Mouse (Mus musculus) E14TG2a.4 (cell line): ENCODE data around the gene Pycr2.
A peak's percentile ranks its signal among the peaks of the same experiment; 100 is the strongest.

ENCODE experiments used
- H3K27me3 ChIP-seq: 2 replicates; pipeline ENCODE4 v1.6.1; 2014; ENCODE audit warnings: low read length, control low read depth; ENCODE audit not compliant: insufficient read depth
- H3K36me3 ChIP-seq: 2 replicates; pipeline ENCODE4 v1.6.1; 2014; ENCODE audit warnings: low read length, control low read depth; ENCODE audit not compliant: insufficient read depth
- H3K4me1 ChIP-seq: replicated peaks from 2 replicates; pipeline ENCODE4 v1.6.1; 2014; ENCODE audit warnings: low read depth, low read length, control low read depth
- H3K4me3 ChIP-seq: replicated peaks from 2 replicates; pipeline ENCODE4 v1.5.1; 2014; ENCODE audit warnings: mild to moderate bottlenecking, low read length
- H3K9me3 ChIP-seq: 2 replicates; pipeline ENCODE4 v1.6.1; 2014; ENCODE audit warnings: low read length, control low read depth
- CTCF ChIP-seq: conservative IDR thresholded peaks from 2 replicates; pipeline ENCODE4 v1.5.1; 2014; ENCODE audit warnings: low read length
- NANOG ChIP-seq: IDR thresholded peaks from 2 replicates; pipeline ENCODE4 v1.6.1; 2014; ENCODE audit warnings: borderline replicate concordance, low read length, mixed read lengths
- POU5F1 ChIP-seq: IDR thresholded peaks from 2 replicates; pipeline ENCODE4 v1.6.1; 2014; ENCODE audit warnings: low read length, borderline replicate concordance

Gene Pycr2

GRCm38 (mm10) chr1:180901107-180901506 is 3.0 kb upstream of the Pycr2 start:
- peaks cover 46% of the 10 kb centered on the region for H3K36me3 ChIP-seq

GRCm38 (mm10) chr1:180902915-180903314 is 1.2 kb upstream of the Pycr2 start:
- H3K36me3 ChIP-seq: peaks cover 46% of the 10 kb centered on the region
- H3K4me3 ChIP-seq: peak overlapping the region; percentile 94
- no peaks in the 10 kb centered on the region for H3K9me3 ChIP-seq
- H3K4me1 ChIP-seq: peaks cover 70% of the 10 kb centered on the region
- no peak for TF ChIP-seq POU5F1
- TF ChIP-seq NANOG: no peak
- no peaks in the 10 kb centered on the region for H3K27me3 ChIP-seq

More at GRCm38 (mm10) chr1:180901107-180901506, 3.0 kb upstream of the Pycr2 start:
- Histone ChIP-seq H3K4me1 (peaks cover 66% of the 10 kb centered on the region), H3K4me3 (no peak overlapping the region), H3K9me3 (no peaks in the 10 kb centered on the region), H3K27me3 (no peaks in the 10 kb centered on the region)
- no peak for TF ChIP-seq POU5F1
- peak; percentile 84 for TF ChIP-seq CTCF

GRCm38 (mm10) chr1:180903666-180904038 is 441 bp upstream of the Pycr2 start:
- no peaks in the 10 kb centered on the region for H3K27me3 ChIP-seq
- H3K9me3 ChIP-seq: no peaks in the 10 kb centered on the region
- TF ChIP-seq NANOG: no peak
- TF ChIP-seq POU5F1: no peak
- no peak for TF ChIP-seq CTCF
- peaks cover 46% of the 10 kb centered on the region for H3K36me3 ChIP-seq
- peak overlapping the region; percentile 94 for H3K4me3 ChIP-seq
- H3K4me1 ChIP-seq: peaks cover 78% of the 10 kb centered on the region

- no peaks in the 10 kb centered on the region for H3K9me3 ChIP-seq
- peak overlapping the region; percentile 94 for H3K4me3 ChIP-seq
- TF ChIP-seq NANOG (no peak), POU5F1 (no peak), CTCF (no peak)
- H3K4me1 ChIP-seq: peaks cover 84% of the 10 kb centered on the region
- H3K36me3 ChIP-seq: peaks cover 43% of the 10 kb centered on the region
- no peaks in the 10 kb centered on the region for H3K27me3 ChIP-seq
Observed at GRCm38 (mm10) chr1:180904815-180905080, 655 bp downstream of the Pycr2 start.

GRCm38 (mm10) chr1:180905307-180905706 is 1.2 kb downstream of the Pycr2 start:
- Histone ChIP-seq H3K4me3 (peak overlapping the region; percentile 94), H3K4me1 (peaks cover 86% of the 10 kb centered on the region), H3K27me3 (no peaks in the 10 kb centered on the region), H3K9me3 (no peaks in the 10 kb centered on the region), H3K36me3 (peaks cover 43% of the 10 kb centered on the region)
- TF ChIP-seq CTCF (no peak), NANOG (no peak), POU5F1 (no peak)

- no peaks in the 10 kb centered on the region for H3K9me3 ChIP-seq
- TF ChIP-seq CTCF (no peak), POU5F1 (no peak), NANOG (no peak)
- H3K4me1 ChIP-seq: peaks cover 86% of the 10 kb centered on the region
- no peaks in the 10 kb centered on the region for H3K27me3 ChIP-seq
- peaks cover 43% of the 10 kb centered on the region for H3K36me3 ChIP-seq
- peak overlapping the region; percentile 94 for H3K4me3 ChIP-seq
Observed at GRCm38 (mm10) chr1:180905876-180906275, 1.8 kb downstream of the Pycr2 start.

GRCm38 (mm10) chr1:180906461-180907147 is 2.5 kb downstream of the Pycr2 start:
- Histone ChIP-seq H3K4me3 (peak overlapping the region; percentile 94), H3K4me1 (peaks cover 88% of the 10 kb centered on the region), H3K36me3 (peaks cover 43% of the 10 kb centered on the region), H3K27me3 (no peaks in the 10 kb centered on the region), H3K9me3 (no peaks in the 10 kb centered on the region)
- no peak for TF ChIP-seq NANOG
- TF ChIP-seq POU5F1: no peak
- TF ChIP-seq CTCF: no peak

- H3K4me3 ChIP-seq: 0 out of 2 replicates have a peak overlapping the region, but pooled peaks have one; percentile 8
- H3K4me1 ChIP-seq: peaks cover 97% of the 10 kb centered on the region
- no peaks in the 10 kb centered on the region for H3K9me3 ChIP-seq
- peaks cover 33% of the 10 kb centered on the region for H3K36me3 ChIP-seq
- H3K27me3 ChIP-seq: no peaks in the 10 kb centered on the region; the same call in 1 of the 2 replicates
- TF ChIP-seq NANOG (no peak), CTCF (no peak), POU5F1 (no peak)
Observed at GRCm38 (mm10) chr1:180911138-180911537, 7.0 kb downstream of the Pycr2 start.

GRCm38 (mm10) chr1:180911653-180912287 is 7.7 kb downstream of the Pycr2 start:
- TF ChIP-seq NANOG: no peak
- no peak for TF ChIP-seq POU5F1
- TF ChIP-seq CTCF: no peak
- Histone ChIP-seq H3K36me3 (peaks cover 27% of the 10 kb centered on the region), H3K4me3 (no peak overlapping the region), H3K4me1 (peaks cover 91% of the 10 kb centered on the region), H3K27me3 (no peaks in the 10 kb centered on the region; the same call in 1 of the 2 replicates), H3K9me3 (no peaks in the 10 kb centered on the region)
